Mouse (Mus musculus) limb, embryonic 11.5 days (tissue): ENCODE data around the gene Msi2. TPM values are rescaled to one million over a fixed set of nuclear protein-coding genes. Genes with fewer than 3 reads are reported as not detected.

Experiments used
- ATAC-seq: fragments of 200-750 bp; cut with Nextera tagmentation; 2 replicates; pipeline ENCODE4 v1.8.0; 2017; ENCODE audit warnings: low read depth; ENCODE audit not compliant: insufficient number of reproducible peaks, low FRiP score, low TSS enrichment
- DNase-seq: peaks from one replicate; pipeline ENCODE4 v3.0.0-alpha.2; 2015; ENCODE audit warnings: low spot score
- H3K27ac ChIP-seq: fragments of 300-500 bp; sonication (generic); replicated peaks from 2 replicates; pipeline ENCODE4 v1.5.1; 2014; ENCODE audit warnings: low read depth, mild to moderate bottlenecking, low read length
- H3K27me3 ChIP-seq: fragments of 300-500 bp; sonication (generic); 2 replicates; pipeline ENCODE4 v1.6.1; 2014; ENCODE audit warnings: mild to moderate bottlenecking, low read length, mixed read lengths; ENCODE audit not compliant: control insufficient read depth, insufficient read depth
- H3K36me3 ChIP-seq: fragments of 300-500 bp; sonication (generic); 2 replicates; pipeline ENCODE4 v1.6.1; 2014; ENCODE audit warnings: mild to moderate bottlenecking, low read length, moderate library complexity, mixed read lengths; ENCODE audit not compliant: control insufficient read depth, insufficient read depth
- H3K4me1 ChIP-seq: fragments of 300-500 bp; sonication (generic); 2 replicates; pipeline ENCODE4 v1.6.1; 2014; ENCODE audit warnings: low read length, mixed read lengths; ENCODE audit not compliant: control insufficient read depth, insufficient read depth
- H3K4me2 ChIP-seq: fragments of 300-500 bp; sonication (generic); 2 replicates; pipeline ENCODE4 v1.6.1; 2014; ENCODE audit warnings: low read depth, mild to moderate bottlenecking, moderate library complexity; ENCODE audit not compliant: severe bottlenecking
- H3K4me3 ChIP-seq: fragments of 300-500 bp; sonication (generic); 2 replicates; pipeline ENCODE4 v1.5.1; 2014; ENCODE audit warnings: low read depth, low read length
- H3K9ac ChIP-seq: fragments of 300-500 bp; sonication (generic); 2 replicates; pipeline ENCODE4 v1.6.1; 2014; ENCODE audit warnings: mild to moderate bottlenecking, low read length
- H3K9me3 ChIP-seq: fragments of 300-500 bp; sonication (generic); 2 replicates; pipeline ENCODE4 v1.6.1; 2016; ENCODE audit warnings: low read length; ENCODE audit not compliant: control insufficient read depth
- WGBS: fragments of 180-500 bp; shearing (Covaris S2); extraction: QIAGEN DNeasy Blood & Tissue Kit; methylation state at CpG from one replicate; pipeline ENCODE4 v1.1.7; 2014; 5-methylcytosine and 5-hydroxymethylcytosine counted together
- polyA plus RNA-seq: library from polyadenylated mRNA; unstranded; fragments of >200 nt; fragmentation: Nextera tagmentation; extraction: Ambion mirVana; gene quantifications from 2 replicates; pipeline ENCODE4 v1.2.1, GENCODE M21; 2014

Msi2 gene
- polyA plus RNA-seq, 1 experiment from 2014 or later: 18.1 TPM

DNA sequence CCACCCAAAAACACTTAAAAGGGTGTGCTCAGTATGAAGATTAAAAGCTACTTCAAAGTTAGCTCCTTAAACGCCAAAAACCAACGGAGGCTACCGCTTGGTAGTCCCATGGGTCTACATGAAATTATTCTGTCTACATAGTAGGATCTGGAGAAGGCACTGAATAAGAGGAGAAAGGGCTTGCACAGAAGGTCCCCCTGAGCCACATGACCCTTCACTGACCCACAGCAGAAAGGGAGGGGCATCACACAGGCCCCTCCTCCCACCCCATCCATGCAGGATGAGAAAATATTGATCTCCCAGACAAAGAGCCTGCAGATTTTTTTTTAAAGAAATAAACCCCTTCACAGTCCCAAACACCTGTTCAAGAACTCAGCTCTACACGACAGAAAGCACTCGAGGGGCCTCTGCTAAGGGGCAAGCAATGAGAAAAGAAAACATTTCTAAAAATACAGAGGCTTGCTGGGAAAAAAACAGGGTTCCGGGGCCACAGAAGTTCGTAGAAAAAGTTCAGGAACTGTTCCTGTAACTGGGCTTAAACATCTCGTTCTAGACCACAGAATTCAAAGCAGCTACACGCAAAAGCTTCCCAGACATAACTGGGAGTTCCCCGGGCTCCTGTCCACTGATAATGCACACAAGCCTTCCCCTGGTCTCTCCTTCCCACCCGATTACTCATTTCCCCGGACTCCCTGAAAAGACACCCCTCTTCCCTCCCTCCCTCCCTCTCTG lies 27.6 kb downstream of the Msi2 start:
- DNase-seq (peak; percentile 57), ATAC-seq (no peak)
- no peaks in the 10 kb centered on the region for H3K27me3 ChIP-seq
- peak overlapping the region; percentile 26 for H3K4me2 ChIP-seq
- H3K4me1 ChIP-seq: peaks cover 68% of the 10 kb centered on the region
- H3K9me3 ChIP-seq: no peaks in the 10 kb centered on the region
- H3K36me3 ChIP-seq: 0 out of 2 replicates have a peak, but pooled peaks cover 2% of the 10 kb centered on the region
- H3K27ac ChIP-seq: peak overlapping the region; percentile 71
- H3K9ac ChIP-seq: no peak overlapping the region; the same call in 1 of the 2 replicates
- 13% methylated on average over 12 of the region's 12 CpGs for WGBS
- H3K4me3 ChIP-seq: no peak overlapping the region

DNA sequence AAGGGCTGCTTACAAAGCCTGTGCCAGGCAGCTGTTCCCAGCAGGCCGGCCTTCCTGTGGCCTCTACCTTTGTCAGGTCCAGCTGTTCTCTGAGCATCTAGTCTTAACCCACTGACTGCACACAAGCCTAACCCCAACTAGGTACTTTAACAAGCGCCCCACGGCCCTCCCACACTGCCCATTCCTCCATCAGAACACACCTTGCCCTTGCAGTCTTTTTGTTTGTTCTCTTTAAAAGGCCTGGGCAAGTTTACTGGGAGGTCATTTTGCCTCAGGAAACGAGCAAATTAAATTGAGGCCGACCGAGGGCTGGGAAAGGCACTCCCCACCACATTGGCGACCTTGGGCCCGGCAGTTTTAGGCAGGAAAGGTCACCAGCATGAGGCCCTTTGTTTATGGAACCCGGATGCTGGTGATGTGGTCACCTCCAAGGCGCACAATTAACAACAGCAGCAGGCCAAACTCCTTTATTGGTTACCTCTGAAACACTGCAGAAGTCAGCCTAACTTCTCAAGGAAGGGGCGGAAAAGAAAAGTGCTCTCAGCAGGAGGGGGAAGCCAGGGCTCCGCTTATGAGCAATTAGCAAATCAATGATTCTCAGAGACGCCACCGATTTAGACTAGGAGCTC lies 28.4 kb downstream of the Msi2 start:
- H3K4me2 ChIP-seq: peak overlapping the region; percentile 26; the same call in 1 of the 2 replicates
- H3K4me1 ChIP-seq: peaks cover 62% of the 10 kb centered on the region
- no peak overlapping the region for H3K4me3 ChIP-seq
- WGBS: 2% methylated on average over 14 of the region's 14 CpGs
- H3K9me3 ChIP-seq: no peaks in the 10 kb centered on the region
- no peak overlapping the region for H3K9ac ChIP-seq
- H3K36me3 ChIP-seq: 0 out of 2 replicates have a peak, but pooled peaks cover 2% of the 10 kb centered on the region
- peak overlapping the region; percentile 71 for H3K27ac ChIP-seq
- DNase-seq (peak; percentile 86), ATAC-seq (peak; percentile 53)
- no peaks in the 10 kb centered on the region for H3K27me3 ChIP-seq

DNA sequence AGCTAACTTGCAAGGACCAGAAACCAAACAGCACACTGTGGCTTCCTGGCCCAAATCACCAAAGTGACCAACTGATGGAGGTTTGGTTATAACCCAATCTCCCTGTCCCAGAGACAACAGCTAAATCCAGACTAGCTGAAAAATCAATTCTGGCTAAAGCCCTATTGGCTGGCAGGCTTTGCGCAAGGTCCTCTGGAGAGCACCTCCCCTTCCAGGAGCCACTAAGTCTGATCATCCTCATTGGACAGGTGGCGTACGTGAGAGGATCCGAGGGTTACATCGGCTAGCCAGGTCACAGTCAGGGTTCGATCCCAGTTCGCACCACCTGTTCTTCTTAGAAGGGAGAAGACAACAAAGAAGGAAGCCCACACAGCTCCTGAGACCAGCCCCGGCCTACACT lies 29.7 kb downstream of the Msi2 start:
- H3K27me3 ChIP-seq: no peaks in the 10 kb centered on the region
- H3K4me1 ChIP-seq: peaks cover 60% of the 10 kb centered on the region
- DNase-seq (no peak), ATAC-seq (no peak)
- H3K36me3 ChIP-seq: 0 out of 2 replicates have a peak, but pooled peaks cover 2% of the 10 kb centered on the region
- WGBS: 92% methylated on average over 8 of the region's 8 CpGs
- H3K4me2 ChIP-seq: no peak overlapping the region
- H3K9ac ChIP-seq: no peak overlapping the region
- H3K27ac ChIP-seq: no peak overlapping the region; the same call in 1 of the 2 replicates
- no peaks in the 10 kb centered on the region for H3K9me3 ChIP-seq
- no peak overlapping the region for H3K4me3 ChIP-seq

- H3K4me1 ChIP-seq: peaks cover 59% of the 10 kb centered on the region
- no peak for ATAC-seq
- WGBS: 83% methylated on average over 12 of the region's 12 CpGs
- no peak overlapping the region for H3K9ac ChIP-seq
- no peaks in the 10 kb centered on the region for H3K9me3 ChIP-seq
- no peak overlapping the region for H3K4me2 ChIP-seq
- no peak for DNase-seq
- 0 out of 2 replicates have a peak, but pooled peaks cover 2% of the 10 kb centered on the region for H3K36me3 ChIP-seq
- H3K27me3 ChIP-seq: no peaks in the 10 kb centered on the region
- no peak overlapping the region for H3K27ac ChIP-seq
- no peak overlapping the region for H3K4me3 ChIP-seq
These were observed 30.6 kb downstream of the Msi2 start for GRCm38 (mm10) chr11:88687711-88688110.

DNA sequence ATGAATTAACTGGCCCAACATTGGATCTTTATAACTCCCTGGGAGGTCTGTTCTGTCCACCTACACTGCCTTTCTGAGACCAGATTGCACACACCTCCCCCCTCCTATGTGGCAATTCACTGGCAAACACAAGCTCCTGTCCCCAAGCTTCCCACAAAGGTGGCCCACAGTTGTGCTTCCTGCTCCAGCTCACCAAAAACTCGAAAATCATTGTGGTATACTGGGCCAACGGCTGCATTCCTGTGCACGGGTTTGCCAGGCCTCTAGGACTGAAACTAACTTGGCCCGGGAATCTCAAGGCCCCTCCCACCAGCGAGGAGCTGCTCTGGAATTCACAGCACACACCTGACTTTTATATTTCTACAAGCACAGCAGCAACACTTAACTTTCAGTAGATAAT lies 31.3 kb downstream of the Msi2 start:
- no peak overlapping the region for H3K27ac ChIP-seq
- H3K9me3 ChIP-seq: no peaks in the 10 kb centered on the region
- H3K4me3 ChIP-seq: no peak overlapping the region
- 0 out of 2 replicates have a peak, but pooled peaks cover 2% of the 10 kb centered on the region for H3K36me3 ChIP-seq
- peaks cover 53% of the 10 kb centered on the region for H3K4me1 ChIP-seq
- WGBS: 56% methylated on average over 5 of the region's 5 CpGs
- H3K27me3 ChIP-seq: no peaks in the 10 kb centered on the region
- ATAC-seq (no peak), DNase-seq (no peak)
- H3K9ac ChIP-seq: no peak overlapping the region
- H3K4me2 ChIP-seq: no peak overlapping the region

DNA sequence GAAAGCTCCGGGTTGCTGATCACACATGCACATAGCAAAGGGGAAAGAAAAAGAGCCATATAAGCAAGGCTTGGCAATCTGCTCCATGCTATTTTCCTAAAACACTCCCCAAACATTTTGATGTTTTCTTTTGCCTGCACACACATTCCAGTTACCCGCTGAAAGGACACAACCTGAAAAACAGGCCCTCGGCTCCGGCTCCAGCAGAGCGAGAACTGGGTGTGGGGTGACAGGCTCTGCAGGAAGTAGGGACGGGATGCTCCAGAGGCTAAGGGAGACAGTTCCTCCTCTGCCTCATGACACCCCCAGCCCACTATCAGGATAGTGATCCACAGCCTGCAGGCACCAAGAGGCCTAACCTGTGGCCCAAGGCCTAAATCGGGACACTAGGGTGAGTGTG lies 32.3 kb downstream of the Msi2 start:
- Histone ChIP-seq H3K27me3 (no peaks in the 10 kb centered on the region), H3K36me3 (0 out of 2 replicates have a peak, but pooled peaks cover 2% of the 10 kb centered on the region), H3K4me2 (no peak overlapping the region), H3K27ac (no peak overlapping the region), H3K9me3 (no peaks in the 10 kb centered on the region), H3K4me3 (no peak overlapping the region), H3K9ac (no peak overlapping the region), H3K4me1 (peaks cover 44% of the 10 kb centered on the region)
- no peak for DNase-seq
- no peak for ATAC-seq
- WGBS: 72% methylated on average over 7 of the region's 7 CpGs

DNA sequence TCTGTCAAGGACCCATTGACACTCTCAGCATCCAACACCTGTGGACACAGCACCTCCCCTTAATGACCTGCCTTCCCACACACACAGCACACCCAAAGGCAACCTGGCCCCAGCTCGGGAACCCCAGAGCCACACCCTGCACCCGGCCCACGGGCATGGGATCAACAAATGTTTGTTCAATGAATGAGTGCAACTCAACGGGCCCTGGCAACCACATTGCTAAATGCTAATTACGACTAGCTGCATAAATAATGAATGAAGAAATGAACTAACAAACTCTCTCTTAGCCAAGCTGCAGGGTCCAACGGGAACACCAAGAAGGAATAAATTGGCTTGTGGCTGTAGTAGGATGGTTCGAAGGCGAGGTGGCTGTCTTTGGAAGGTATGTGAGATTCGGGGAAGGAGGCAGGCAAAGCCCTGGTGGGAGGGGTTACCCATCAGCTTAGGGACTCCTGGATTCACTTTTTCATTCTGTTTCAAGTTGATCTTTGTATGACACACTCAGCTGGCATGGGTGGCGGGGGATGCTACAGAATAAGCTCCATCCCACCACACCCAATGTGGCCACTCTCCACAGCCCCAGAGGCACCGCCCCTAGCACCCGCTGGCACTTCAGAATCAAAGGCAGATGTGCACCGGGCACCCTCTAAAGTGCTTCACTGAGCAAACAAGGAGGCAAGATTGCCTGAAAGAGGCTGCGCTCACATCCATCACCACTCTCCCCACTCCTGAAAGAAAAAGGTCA lies 35.1 kb downstream of the Msi2 start:
- H3K27ac ChIP-seq: no peak overlapping the region
- ATAC-seq (no peak), DNase-seq (no peak)
- no peak overlapping the region for H3K4me2 ChIP-seq
- H3K9me3 ChIP-seq: no peaks in the 10 kb centered on the region
- H3K27me3 ChIP-seq: no peaks in the 10 kb centered on the region
- H3K36me3 ChIP-seq: 0 out of 2 replicates have a peak, but pooled peaks cover 2% of the 10 kb centered on the region
- WGBS: 66% methylated on average over 14 of the region's 14 CpGs
- peaks cover 25% of the 10 kb centered on the region for H3K4me1 ChIP-seq
- H3K4me3 ChIP-seq: no peak overlapping the region
- no peak overlapping the region for H3K9ac ChIP-seq

- Histone ChIP-seq H3K4me3 (no peak overlapping the region), H3K36me3 (peaks cover 5% of the 10 kb centered on the region), H3K27me3 (no peaks in the 10 kb centered on the region), H3K27ac (no peak overlapping the region), H3K4me2 (no peak overlapping the region), H3K9me3 (no peaks in the 10 kb centered on the region), H3K9ac (no peak overlapping the region), H3K4me1 (peaks cover 3% of the 10 kb centered on the region; the same call in 1 of the 2 replicates)
- DNase-seq (no peak), ATAC-seq (no peak)
- 78% methylated on average over 7 of the region's 7 CpGs for WGBS
These were observed 41.0 kb downstream of the Msi2 start for GRCm38 (mm10) chr11:88677350-88677749.
